Mouse (Mus musculus): ENCODE results near the gene Elp1.

Elp1 gene

GRCm38 (mm10) chr4:56801907-56802668 lies at the start of gene Elp1, which contains the start of gene Fam206a:
TSS of gene Elp1 (minus strand) at chr4:56802331.
TSS of gene Fam206a (plus strand) at chr4:56802345.
- peak; percentile 85 to 96 for DNase-seq (ENCODE audit: low spot score in 2 of 2)

- DNase-seq (ENCODE audit: low spot score in 2 of 2), result no peak
Observed at GRCm38 (mm10) chr4:56850724-56851123, 48.6 kb upstream of the Elp1 start.

GRCm38 (mm10) chr4:56848044-56848443 lies 45.9 kb upstream of the Elp1 start:
- DNase-seq (ENCODE audit: low spot score in 2 of 2), result no peak

GRCm38 (mm10) chr4:56847400-56847799 lies 45.3 kb upstream of the Elp1 start:
- DNase-seq (ENCODE audit: low spot score in 2 of 2), result no peak

- DNase-seq (ENCODE audit: low spot score in 2 of 2), result no peak
Observed at GRCm38 (mm10) chr4:56845896-56846533, 43.9 kb upstream of the Elp1 start.

- no peak for DNase-seq (ENCODE audit: low spot score in 2 of 2)
Observed at GRCm38 (mm10) chr4:56844911-56845310, 42.8 kb upstream of the Elp1 start.

GRCm38 (mm10) chr4:56843963-56844362 lies 41.8 kb upstream of the Elp1 start:
- DNase-seq (ENCODE audit: low spot score in 2 of 2), result no peak

- no peak for DNase-seq (ENCODE audit: low spot score in 2 of 2)
Observed at GRCm38 (mm10) chr4:56842501-56842900, 40.4 kb upstream of the Elp1 start.

- no peak for DNase-seq (ENCODE audit: low spot score in 2 of 2)
Observed at GRCm38 (mm10) chr4:56840297-56840696, 38.2 kb upstream of the Elp1 start.

GRCm38 (mm10) chr4:56837661-56838060 lies 35.5 kb upstream of the Elp1 start:
- DNase-seq (ENCODE audit: low spot score in 2 of 2), result no peak

- DNase-seq (ENCODE audit: low spot score in 2 of 2), result no peak
Observed at GRCm38 (mm10) chr4:56831998-56832397, 29.9 kb upstream of the Elp1 start.

- no peak for DNase-seq (ENCODE audit: low spot score in 2 of 2)
Observed at GRCm38 (mm10) chr4:56831013-56831609, 29.0 kb upstream of the Elp1 start.

GRCm38 (mm10) chr4:56829511-56829921 lies 27.4 kb upstream of the Elp1 start:
- DNase-seq (ENCODE audit: low spot score in 2 of 2), result no peak

GRCm38 (mm10) chr4:56828932-56829331 lies 26.8 kb upstream of the Elp1 start:
- DNase-seq (ENCODE audit: low spot score in 2 of 2), result no peak

GRCm38 (mm10) chr4:56824231-56824630 lies 22.1 kb upstream of the Elp1 start:
- no peak for DNase-seq (ENCODE audit: low spot score in 2 of 2)

GRCm38 (mm10) chr4:56820017-56820550 lies 18.0 kb upstream of the Elp1 start:
- peak in 1 of 2 experiments; percentile 46 for DNase-seq (ENCODE audit: low spot score in 2 of 2)

- no peak for DNase-seq (ENCODE audit: low spot score in 2 of 2)
Observed at GRCm38 (mm10) chr4:56815131-56815530, 13.0 kb upstream of the Elp1 start.

- no peak for DNase-seq (ENCODE audit: low spot score in 2 of 2)
Observed at GRCm38 (mm10) chr4:56812096-56812495, 10.0 kb upstream of the Elp1 start.

GRCm38 (mm10) chr4:56811642-56812041 lies 9.5 kb upstream of the Elp1 start:
- no peak for DNase-seq (ENCODE audit: low spot score in 2 of 2)

GRCm38 (mm10) chr4:56809050-56809449 lies 6.9 kb upstream of the Elp1 start:
- no peak for DNase-seq (ENCODE audit: low spot score in 2 of 2)

- DNase-seq (ENCODE audit: low spot score in 2 of 2), result no peak
Observed at GRCm38 (mm10) chr4:56802669-56803150, 579 bp upstream of the Elp1 start.

GRCm38 (mm10) chr4:56791373-56791772 lies 10.8 kb downstream of the Elp1 start:
- peak in 1 of 2 experiments; percentile 25 for DNase-seq (ENCODE audit: low spot score in 2 of 2)

Measured in left cerebral cortex, adult 9 months (tissue).